Mouse (Mus musculus): Measurements from ENCODE around the gene Kif28. TPM values are rescaled to one million over a fixed set of nuclear protein-coding genes. Genes with fewer than 3 reads are reported as not detected.
A peak's percentile ranks its signal among the peaks of the same experiment; 100 is the strongest.

Kif28 gene
- polyA plus RNA-seq, 1 experiment from 2014 or later: not detected

DNA sequence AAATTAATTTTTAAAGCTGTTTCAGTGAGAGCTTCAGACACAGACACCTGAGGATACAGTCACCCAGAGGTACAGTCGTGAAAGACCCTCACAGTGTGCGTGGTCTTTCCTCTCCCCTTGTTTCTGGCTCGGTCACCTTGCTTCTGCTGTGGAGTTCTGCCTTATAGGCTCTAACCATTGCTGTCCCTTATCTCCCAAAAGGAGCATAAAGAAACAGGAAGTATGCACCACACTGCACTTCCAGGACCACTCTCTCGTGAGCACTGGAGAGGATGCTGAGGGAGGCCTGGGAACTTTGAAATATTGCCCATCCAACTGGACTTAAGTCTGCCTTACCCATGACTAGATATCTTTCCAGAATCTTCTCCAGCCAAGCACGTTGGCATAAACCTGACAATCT lies 34.3 kb downstream of the Kif28 start:
- H3K9me3 ChIP-seq (replicated peaks; ENCODE audit: low read length): no peaks in the 10 kb centered on the region
- H3K27ac ChIP-seq: no peak overlapping the region
- no peak for DNase-seq (ENCODE audit: low spot score)
- H3K36me3 ChIP-seq (ENCODE audit: insufficient read depth, low read length): no peaks in the 10 kb centered on the region
- no peak overlapping the region for H3K9ac ChIP-seq (ENCODE audit: low read depth, low read length)
- WGBS: 76% methylated on average over 5 of the region's 5 CpGs
- no peak overlapping the region for H3K4me2 ChIP-seq (ENCODE audit: low read length)
- TF ChIP-seq CTCF (IDR thresholded peaks at IDR 0.05; ENCODE audit: low read depth): no peak
- H3K27me3 ChIP-seq (ENCODE audit: insufficient read depth, low read length): no peaks in the 10 kb centered on the region
- no peak for ATAC-seq (replicated peaks; ENCODE audit: low FRiP score, low read depth)
- no peaks in the 10 kb centered on the region for H3K4me1 ChIP-seq (replicated peaks; ENCODE audit: insufficient read depth, low read length)
- H3K4me3 ChIP-seq (replicated peaks; ENCODE audit: low read depth, low read length): no peak overlapping the region

DNA sequence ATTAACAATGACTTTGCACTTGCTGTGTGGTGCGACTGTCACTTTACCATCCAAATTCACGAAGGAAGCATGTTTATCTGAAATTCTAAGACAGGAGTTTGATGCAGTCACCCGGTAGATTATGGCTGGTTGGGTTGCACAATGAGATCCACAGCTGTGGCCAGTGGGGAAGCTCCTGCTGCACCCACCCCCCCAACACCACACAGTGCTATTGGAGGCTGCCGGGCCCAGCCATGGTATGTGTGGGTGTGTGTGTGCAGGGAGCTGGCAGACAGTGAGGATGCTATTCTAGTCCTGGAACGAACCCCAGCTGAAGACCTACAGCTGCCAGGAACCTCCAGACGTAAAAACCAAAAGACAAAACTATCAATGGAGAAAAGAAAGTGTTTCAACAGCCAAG lies 35.7 kb downstream of the Kif28 start:
- H3K9ac ChIP-seq (ENCODE audit: low read depth, low read length): no peak overlapping the region
- DNase-seq (ENCODE audit: low spot score) (peak; percentile 15), ATAC-seq (replicated peaks; ENCODE audit: low FRiP score, low read depth) (no peak)
- H3K4me1 ChIP-seq (replicated peaks; ENCODE audit: insufficient read depth, low read length): no peaks in the 10 kb centered on the region
- H3K27ac ChIP-seq: no peak overlapping the region
- H3K4me3 ChIP-seq (replicated peaks; ENCODE audit: low read depth, low read length): no peak overlapping the region
- no peaks in the 10 kb centered on the region for H3K36me3 ChIP-seq (ENCODE audit: insufficient read depth, low read length)
- WGBS: 64% methylated on average over 6 of the region's 6 CpGs
- no peaks in the 10 kb centered on the region for H3K9me3 ChIP-seq (replicated peaks; ENCODE audit: low read length)
- no peak overlapping the region for H3K4me2 ChIP-seq (ENCODE audit: low read length)
- no peaks in the 10 kb centered on the region for H3K27me3 ChIP-seq (ENCODE audit: insufficient read depth, low read length)
- no peak for TF ChIP-seq CTCF (IDR thresholded peaks at IDR 0.05; ENCODE audit: low read depth)

DNA sequence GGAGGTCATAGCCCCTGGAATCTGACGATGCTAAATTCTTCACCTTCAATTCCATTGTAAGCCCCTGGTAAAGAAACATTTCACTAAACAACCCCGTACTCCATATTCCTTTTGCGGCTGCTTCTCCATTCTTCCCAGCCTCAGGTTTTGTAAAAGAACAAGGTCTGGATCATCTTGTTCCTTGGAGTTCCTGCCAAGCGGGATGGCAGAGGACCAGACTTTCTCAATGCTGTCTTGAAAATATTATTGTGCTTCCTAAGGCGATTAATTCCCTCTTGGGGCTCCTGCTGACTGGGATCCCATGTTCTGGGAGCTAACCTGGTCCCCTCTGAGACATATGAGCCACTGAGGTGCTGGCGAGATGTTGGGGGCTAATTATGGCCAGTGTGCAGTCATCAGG lies 39.9 kb downstream of the Kif28 start:
- H3K9me3 ChIP-seq (replicated peaks; ENCODE audit: low read length): no peaks in the 10 kb centered on the region
- no peak overlapping the region for H3K4me2 ChIP-seq (ENCODE audit: low read length)
- no peak for TF ChIP-seq CTCF (IDR thresholded peaks at IDR 0.05; ENCODE audit: low read depth)
- no peaks in the 10 kb centered on the region for H3K4me1 ChIP-seq (replicated peaks; ENCODE audit: insufficient read depth, low read length)
- no peaks in the 10 kb centered on the region for H3K36me3 ChIP-seq (ENCODE audit: insufficient read depth, low read length)
- 92% methylated on average over 6 of the region's 6 CpGs for WGBS
- H3K4me3 ChIP-seq (replicated peaks; ENCODE audit: low read depth, low read length): no peak overlapping the region
- no peaks in the 10 kb centered on the region for H3K27me3 ChIP-seq (ENCODE audit: insufficient read depth, low read length)
- no peak overlapping the region for H3K27ac ChIP-seq
- DNase-seq (ENCODE audit: low spot score): no peak
- no peak for ATAC-seq (replicated peaks; ENCODE audit: low FRiP score, low read depth)
- no peak overlapping the region for H3K9ac ChIP-seq (ENCODE audit: low read depth, low read length)

DNA sequence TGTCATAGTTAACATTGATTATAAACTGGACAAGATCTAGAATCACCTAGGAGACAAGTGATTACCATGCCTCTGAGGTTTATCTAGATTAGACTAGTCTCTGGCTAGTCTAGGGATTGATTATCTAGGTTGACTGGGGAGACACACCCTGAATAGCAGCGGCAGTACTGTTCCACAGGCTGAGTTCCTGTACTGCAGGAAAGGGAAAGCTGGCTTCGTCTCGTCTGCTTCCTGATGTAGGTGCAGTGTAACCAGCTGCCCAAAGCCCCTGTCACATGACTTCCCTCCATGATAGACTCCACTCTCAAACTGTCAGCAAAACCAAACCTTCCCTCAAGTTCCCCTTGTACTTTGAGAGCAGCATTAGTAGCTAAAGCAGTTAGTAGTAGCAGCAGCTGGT lies 40.9 kb downstream of the Kif28 start:
- WGBS: 56% methylated on average over 3 of the region's 3 CpGs
- no peak for ATAC-seq (replicated peaks; ENCODE audit: low FRiP score, low read depth)
- no peaks in the 10 kb centered on the region for H3K27me3 ChIP-seq (ENCODE audit: insufficient read depth, low read length)

DNA sequence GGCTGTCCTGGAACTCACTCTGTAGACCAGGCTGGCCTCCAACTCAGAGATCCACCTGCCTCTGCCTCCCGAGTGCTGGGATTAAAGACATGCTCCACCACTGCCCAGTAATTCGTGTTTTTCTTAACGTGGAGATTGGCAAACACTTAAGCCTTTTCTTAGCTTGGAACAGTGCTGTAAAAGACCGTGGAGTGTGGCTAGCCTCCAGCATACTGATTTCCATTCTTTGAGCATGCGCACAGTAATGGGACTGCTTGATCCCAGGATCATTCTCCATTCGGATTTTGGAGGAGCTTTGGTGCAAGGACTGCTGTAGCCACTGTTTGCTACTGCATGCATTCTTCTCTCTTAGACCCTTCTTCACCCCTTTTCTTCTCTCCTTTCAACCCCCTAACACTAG lies 55.6 kb downstream of the Kif28 start:
- Histone ChIP-seq H3K9ac (ENCODE audit: low read depth, low read length) (no peak overlapping the region), H3K36me3 (ENCODE audit: insufficient read depth, low read length) (peaks cover 18% of the 10 kb centered on the region), H3K4me3 (replicated peaks; ENCODE audit: low read depth, low read length) (no peak overlapping the region), H3K27me3 (ENCODE audit: insufficient read depth, low read length) (no peaks in the 10 kb centered on the region), H3K27ac (no peak overlapping the region), H3K9me3 (replicated peaks; ENCODE audit: low read length) (no peaks in the 10 kb centered on the region), H3K4me1 (replicated peaks; ENCODE audit: insufficient read depth, low read length) (no peaks in the 10 kb centered on the region), H3K4me2 (ENCODE audit: low read length) (no peak overlapping the region)
- ATAC-seq (replicated peaks; ENCODE audit: low FRiP score, low read depth) (no peak), DNase-seq (ENCODE audit: low spot score) (no peak)
- 80% methylated on average over 6 of the region's 6 CpGs for WGBS
- no peak for TF ChIP-seq CTCF (IDR thresholded peaks at IDR 0.05; ENCODE audit: low read depth)

More for the DNA sequence above, 40.9 kb downstream of the Kif28 start:
- no peak for DNase-seq (ENCODE audit: low spot score)
- Histone ChIP-seq H3K27ac (no peak overlapping the region), H3K36me3 (ENCODE audit: insufficient read depth, low read length) (no peaks in the 10 kb centered on the region), H3K4me2 (ENCODE audit: low read length) (no peak overlapping the region), H3K4me3 (replicated peaks; ENCODE audit: low read depth, low read length) (no peak overlapping the region), H3K9me3 (replicated peaks; ENCODE audit: low read length) (no peaks in the 10 kb centered on the region), H3K9ac (ENCODE audit: low read depth, low read length) (no peak overlapping the region), H3K4me1 (replicated peaks; ENCODE audit: insufficient read depth, low read length) (no peaks in the 10 kb centered on the region)
- TF ChIP-seq CTCF (IDR thresholded peaks at IDR 0.05; ENCODE audit: low read depth): no peak

DNA sequence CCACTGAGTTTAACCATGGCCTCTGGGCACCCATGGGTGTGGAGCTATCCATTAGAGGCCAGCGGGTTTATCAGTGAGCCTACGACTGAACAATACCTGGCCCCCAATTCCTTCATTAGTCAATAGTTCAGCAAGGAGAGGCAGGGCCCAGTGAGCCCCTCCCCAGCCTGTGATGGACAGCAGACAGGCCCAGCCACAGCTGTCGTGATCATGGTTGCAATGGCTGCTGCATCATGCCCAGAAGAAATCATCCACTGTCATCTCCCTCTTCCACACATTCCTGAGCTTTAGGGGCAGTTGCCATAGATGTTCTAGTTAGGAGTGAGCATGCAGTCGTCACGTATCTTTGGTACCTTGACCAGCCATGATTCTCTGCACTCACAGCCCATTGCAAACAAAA lies 56.2 kb downstream of the Kif28 start:
- ATAC-seq (replicated peaks; ENCODE audit: low FRiP score, low read depth) (no peak), DNase-seq (ENCODE audit: low spot score) (no peak)
- WGBS: 83% methylated on average over 5 of the region's 5 CpGs
- Histone ChIP-seq H3K9me3 (replicated peaks; ENCODE audit: low read length) (no peaks in the 10 kb centered on the region), H3K4me2 (ENCODE audit: low read length) (no peak overlapping the region), H3K9ac (ENCODE audit: low read depth, low read length) (no peak overlapping the region), H3K27ac (no peak overlapping the region), H3K4me3 (replicated peaks; ENCODE audit: low read depth, low read length) (no peak overlapping the region), H3K27me3 (ENCODE audit: insufficient read depth, low read length) (no peaks in the 10 kb centered on the region), H3K4me1 (replicated peaks; ENCODE audit: insufficient read depth, low read length) (no peaks in the 10 kb centered on the region), H3K36me3 (ENCODE audit: insufficient read depth, low read length) (peaks cover 18% of the 10 kb centered on the region)
- no peak for TF ChIP-seq CTCF (IDR thresholded peaks at IDR 0.05; ENCODE audit: low read depth)

DNA sequence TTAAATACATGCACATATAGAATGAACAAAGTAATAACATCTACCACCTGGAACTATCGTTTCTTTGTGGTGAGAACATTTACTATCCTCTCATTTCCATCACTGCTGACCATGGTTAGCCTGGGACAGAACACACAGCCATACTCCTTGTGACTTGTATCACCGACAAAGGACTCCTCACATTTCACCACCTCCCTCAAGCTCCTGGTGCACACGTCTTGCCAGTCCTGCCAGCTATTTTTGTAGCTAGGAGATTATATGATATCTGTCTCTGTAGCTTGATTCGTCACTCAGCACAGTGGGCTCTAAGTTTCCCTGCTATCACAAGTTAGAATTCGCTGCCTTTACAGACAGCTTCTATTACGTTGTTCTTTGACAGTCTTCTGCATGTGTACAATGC lies 56.7 kb downstream of the Kif28 start:
- WGBS: 79% methylated on average over 6 of the region's 6 CpGs
- ATAC-seq (replicated peaks; ENCODE audit: low FRiP score, low read depth) (no peak), DNase-seq (ENCODE audit: low spot score) (no peak)
- TF ChIP-seq CTCF (IDR thresholded peaks at IDR 0.05; ENCODE audit: low read depth): no peak
- Histone ChIP-seq H3K9ac (ENCODE audit: low read depth, low read length) (no peak overlapping the region), H3K4me1 (replicated peaks; ENCODE audit: insufficient read depth, low read length) (no peaks in the 10 kb centered on the region), H3K36me3 (ENCODE audit: insufficient read depth, low read length) (peaks cover 23% of the 10 kb centered on the region), H3K27me3 (ENCODE audit: insufficient read depth, low read length) (no peaks in the 10 kb centered on the region), H3K4me3 (replicated peaks; ENCODE audit: low read depth, low read length) (no peak overlapping the region), H3K27ac (no peak overlapping the region), H3K4me2 (ENCODE audit: low read length) (no peak overlapping the region), H3K9me3 (replicated peaks; ENCODE audit: low read length) (no peaks in the 10 kb centered on the region)
